Mouse (Mus musculus) v-Abl transformed pro-B cells (cell line): ENCODE measurements around the gene Pef1.

Source experiments
- in situ Hi-C, 2 experiments: fragments of 400-800 bp; cut with MboI; formaldehyde crosslinking; loops; one replicate each; pipeline ENCODE4 v1.15.1; 2025; ENCODE audit not compliant: unreplicated experiment in 2 of 2

The Pef1 gene

DNA sequence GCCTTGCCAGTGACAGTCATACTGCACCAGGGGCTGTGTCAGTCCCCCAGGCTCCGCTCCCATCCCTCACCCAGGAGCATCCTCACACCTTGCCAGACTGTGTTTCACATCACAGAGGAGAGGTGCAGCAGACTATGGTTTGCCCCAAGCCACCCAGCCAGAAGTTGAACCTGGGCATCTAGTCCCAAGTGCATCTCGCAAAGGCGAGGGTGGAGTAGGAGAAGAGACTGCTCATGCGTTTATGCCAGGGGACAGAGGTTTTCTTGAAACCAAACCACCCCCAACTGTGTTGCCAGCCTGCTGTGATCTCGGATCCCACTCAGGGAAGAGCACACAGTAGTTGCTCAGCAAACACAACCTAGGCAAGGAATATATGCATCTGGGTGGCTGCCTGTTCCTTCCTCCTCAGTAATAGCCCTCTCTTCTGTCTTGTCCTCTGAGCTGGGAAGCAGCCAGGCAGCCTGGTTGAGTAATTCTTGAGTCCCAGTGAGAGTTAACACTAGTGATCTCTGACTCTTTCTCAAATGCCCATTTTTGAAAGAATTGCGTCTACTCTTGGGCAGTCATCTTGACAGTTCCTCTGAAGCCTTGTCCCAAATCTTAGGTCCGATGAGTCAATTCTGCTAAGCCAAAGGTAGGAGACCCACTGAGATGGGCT is 29.2 kb downstream of the Pef1 start:
- in situ Hi-C loops, result no loop called here

DNA sequence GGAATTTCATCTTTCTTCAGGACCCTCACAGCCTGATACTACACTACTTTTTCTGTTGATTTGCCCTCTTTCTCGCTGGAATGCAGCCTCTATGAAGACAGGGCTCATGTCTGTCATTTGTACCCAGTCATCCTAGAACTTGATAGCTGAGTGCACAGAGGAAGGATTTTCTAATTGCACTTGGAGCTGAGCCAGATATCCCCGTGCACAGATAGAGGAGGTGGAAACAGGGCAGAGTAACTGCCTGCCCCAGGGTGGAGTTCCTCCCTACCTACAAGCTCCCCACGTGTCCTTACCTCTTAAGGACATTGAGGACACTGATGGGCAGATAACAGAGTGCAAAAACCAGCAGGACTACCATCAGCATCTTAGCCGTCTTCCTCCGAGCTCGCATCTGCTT is 31.0 kb downstream of the Pef1 start:
- in situ Hi-C loops, result no loop called here

GRCm38 (mm10) chr4:130138441-130139213 is 36.3 kb downstream of the Pef1 start:
- in situ Hi-C loops, result no loop called here

DNA sequence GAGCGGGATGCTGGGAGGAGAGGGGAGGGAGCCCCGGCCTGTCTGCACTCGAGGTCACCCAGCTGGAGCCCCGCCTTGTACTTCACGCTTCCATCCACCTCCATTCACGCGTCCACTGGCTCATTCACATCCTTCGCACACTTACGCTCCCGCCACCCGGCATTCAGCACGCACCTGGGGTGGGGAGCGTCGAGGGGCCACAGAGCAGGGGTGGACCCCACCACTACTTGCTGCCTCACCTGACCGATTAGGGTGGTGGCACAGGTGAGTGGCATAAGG is 36.8 kb downstream of the Pef1 start, which contains the start of gene Hcrtr1:
TSS of gene Hcrtr1 (minus strand) at position 146 of the 279 bp plus-strand sequence.
- in situ Hi-C loops, result no loop called here

DNA sequence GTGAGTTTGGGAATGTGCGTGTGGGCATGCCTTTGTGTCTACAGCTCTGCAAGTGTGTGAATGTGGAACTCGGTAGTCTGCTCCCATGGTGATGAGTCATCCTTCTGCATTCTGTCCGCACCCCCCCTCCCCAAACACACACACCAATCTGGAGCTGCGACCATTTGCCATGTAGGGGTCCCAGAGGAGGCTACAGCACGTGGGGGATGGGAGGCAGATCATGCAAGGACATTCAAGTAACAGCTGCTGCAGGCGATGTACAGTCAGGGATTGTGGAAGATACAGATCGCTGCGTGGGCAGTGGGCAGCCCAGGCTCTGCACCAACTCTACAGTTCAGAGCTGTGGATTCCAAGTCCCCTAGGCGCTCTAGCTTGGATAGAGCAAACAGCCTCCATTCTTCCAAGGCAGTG is 38.6 kb downstream of the Pef1 start:
- in situ Hi-C loops, result loop anchor here in 1 of 2 experiments (5.0 kb wide), 1 partner anchor 46 kb away; no protein-coding TSS in a partner anchor

DNA sequence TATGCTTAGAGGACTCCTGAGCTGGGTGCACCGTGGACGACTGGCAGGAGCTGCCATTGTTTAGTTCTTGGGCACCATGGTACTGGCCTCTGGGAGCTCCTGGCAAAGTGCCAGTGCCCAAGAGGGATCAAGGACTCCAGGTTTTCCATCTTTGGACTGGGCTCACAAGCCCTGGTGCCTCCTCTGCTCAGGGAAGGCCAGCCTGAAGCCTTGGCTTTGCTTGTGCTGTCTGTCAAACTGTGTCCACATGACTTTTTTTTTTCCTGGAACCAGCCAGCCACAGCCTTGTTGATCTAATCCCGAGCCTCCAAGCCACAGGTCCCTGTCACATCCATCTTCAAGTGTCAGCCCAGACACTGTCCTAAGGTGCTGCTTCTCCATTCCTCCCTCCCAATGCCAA is 39.4 kb downstream of the Pef1 start:
- in situ Hi-C loops, result loop anchor here in 1 of 2 experiments (5.0 kb wide), 1 partner anchor 46 kb away; no protein-coding TSS in a partner anchor

DNA sequence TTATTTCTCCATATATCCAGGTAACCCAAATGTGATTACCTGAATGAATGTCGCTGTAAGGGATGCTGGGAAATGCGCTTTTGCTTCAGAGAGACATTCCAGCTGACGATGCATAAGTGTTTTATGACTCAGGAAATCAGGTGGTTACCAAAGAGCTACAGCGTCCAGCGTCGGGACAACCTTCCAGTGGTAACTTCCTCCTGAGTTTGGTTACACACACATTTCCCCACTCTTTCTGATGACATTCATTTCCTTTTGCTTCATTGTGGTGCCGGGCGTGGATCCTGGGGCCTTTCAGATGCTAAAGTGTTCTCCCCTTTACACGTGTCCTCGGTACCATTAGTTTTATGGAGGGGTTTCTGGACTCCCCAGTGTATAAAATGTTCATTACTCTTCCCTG is 46.0 kb downstream of the Pef1 start:
- in situ Hi-C loops, result no loop called here

DNA sequence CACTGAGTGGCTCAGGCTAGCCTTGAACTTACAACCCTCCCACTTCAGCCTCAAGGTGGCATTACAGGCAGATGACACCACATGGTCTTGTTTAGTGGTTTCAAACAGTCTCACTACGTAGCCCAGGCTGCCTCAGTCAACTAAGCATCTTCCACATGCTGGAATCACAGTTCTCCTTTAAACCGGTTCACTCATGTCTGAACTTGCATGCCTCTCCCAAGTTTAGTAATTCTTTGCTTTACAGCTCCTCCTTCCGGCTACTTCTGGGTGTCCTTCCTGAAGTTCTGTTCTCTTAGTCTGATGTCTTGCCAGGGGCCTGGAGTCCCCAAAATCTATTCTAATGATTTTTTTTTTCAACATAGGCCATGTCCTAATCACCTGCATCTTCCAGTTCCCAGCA is 51.9 kb downstream of the Pef1 start:
- in situ Hi-C loops, result no loop called here

DNA sequence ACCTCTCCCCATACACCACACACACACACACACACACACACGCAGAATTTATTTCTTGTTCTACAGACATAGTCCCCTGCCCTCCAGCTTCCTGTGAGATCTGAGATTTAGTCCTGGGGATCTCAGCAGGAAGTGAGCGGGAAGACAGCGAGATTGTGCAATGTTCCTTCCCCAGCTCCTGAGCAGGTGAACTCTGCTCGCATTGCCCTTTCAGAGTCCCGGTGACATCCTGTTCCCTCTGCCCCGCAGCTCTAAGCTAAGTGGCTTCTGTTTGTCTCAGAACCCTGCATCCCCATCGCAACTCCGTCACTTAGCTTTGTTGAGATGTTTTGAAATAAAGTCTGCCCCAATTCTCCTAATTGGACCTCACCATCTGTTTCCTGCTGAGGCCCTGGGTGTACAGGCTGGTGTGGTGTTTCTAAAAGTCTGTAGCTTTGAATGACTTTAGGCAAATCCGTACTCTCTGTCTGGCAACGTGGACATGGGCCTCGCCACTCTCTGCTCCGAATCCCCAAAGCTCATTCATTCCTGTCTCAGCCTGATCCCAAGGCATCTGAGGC is 54.5 kb downstream of the Pef1 start:
- in situ Hi-C loops, result no loop called here

DNA sequence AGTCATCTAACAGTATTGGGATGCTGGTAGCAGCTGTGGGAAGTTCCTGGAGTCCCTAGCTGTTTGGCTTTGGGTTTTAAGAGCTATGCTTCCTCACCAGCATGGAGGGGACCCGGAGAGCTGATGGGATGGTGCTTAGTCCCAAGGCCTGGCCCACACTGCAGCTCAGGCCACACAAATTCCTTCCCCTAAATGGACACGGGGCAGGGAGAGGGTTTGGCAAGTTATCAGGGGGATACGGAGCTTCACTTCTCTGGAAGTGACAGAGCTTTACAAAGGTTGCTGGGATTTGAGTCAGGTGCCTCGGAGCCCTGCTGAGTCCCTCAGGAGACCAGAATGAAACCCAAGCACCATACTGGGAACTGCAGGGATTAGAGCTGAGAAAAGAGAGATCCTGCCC is 59.0 kb downstream of the Pef1 start:
- in situ Hi-C loops, result no loop called here

DNA sequence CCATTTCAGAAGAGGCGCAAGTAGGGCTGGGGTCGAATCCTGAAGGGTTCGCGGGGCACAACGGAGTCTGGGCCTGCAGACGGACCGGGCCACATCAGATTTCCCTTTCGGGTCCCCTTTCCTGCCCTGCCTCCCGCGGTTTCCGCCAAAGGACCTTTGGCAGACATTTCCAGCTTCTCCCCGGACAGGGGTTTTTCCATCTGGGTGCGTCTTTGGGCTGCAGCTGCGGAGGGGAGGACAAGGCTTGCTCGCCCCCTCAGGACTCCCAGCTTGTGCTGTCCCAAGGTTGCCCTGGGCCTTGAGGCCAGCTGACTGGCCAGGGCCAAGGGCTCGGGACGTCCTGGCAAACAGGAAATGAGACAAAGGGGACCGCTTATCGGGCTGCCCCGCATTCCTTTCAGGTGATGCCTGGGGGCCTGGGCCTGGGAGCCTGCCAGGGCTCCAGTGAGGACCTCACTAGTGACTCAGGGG is 61.1 kb downstream of the Pef1 start:
- in situ Hi-C loops, result no loop called here

DNA sequence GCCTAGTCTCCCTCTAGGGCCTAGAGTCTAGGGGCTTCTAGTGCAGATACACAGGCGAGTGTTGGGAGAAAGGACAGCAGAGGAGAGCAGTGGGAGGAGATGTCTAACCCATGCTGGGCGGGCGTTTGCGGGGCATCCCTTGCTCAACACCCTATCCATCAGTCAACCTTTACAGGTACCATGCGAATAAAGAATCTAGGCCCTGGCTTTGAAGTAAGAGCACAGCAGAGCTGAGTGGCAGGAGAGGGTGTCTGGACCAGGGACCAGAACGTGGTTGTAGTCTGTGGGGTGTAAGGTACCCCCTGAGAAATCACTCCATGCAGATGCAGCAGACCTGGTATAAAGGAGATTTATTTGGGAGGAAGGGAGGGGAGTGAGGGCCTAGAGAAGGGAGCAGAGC is 61.8 kb downstream of the Pef1 start:
- in situ Hi-C loops, result no loop called here

DNA sequence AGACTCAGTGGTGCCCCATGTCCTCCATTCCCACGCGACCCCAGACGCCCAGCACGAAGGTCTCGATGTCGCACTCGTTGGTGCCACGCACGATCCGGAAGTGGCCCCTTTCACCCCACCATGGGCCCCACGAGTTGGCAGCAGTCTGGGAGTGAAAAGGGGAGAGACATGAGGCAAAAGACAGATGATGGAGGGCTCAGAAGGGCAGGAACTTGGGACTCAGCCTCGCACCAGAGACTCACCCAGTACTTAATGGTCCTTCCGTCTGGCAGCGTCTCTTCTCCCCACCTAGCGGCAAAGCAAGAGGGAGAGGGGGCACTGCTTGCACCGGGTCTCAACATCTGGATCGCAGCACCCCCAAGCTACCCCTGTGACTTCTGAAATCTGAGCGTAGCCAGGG is 63.7 kb downstream of the Pef1 start:
- in situ Hi-C loops, result no loop called here

DNA sequence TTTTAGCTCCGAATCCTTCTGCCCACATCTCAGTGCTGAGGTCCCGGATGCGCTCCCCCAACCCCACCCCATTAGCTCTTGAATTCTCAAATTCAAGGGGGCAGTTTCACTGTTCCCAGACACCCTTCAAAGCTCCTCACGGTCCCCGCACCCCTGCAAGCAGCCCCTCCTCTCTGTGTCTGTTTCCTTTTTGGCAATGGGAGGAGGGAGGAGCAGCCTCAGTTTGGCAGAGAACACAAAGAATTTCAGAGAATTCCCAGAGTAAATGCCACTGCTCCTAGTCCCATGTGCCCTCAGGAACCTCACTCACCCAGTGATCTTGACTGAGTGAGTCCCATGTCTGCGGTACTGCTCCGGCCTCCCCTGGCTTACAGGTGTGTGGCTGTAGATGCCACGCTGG is 64.2 kb downstream of the Pef1 start:
- in situ Hi-C loops, result no loop called here

- in situ Hi-C loops, result no loop called here
These were observed 65.0 kb downstream of the Pef1 start for GRCm38 (mm10) chr4:130167321-130167720.

DNA sequence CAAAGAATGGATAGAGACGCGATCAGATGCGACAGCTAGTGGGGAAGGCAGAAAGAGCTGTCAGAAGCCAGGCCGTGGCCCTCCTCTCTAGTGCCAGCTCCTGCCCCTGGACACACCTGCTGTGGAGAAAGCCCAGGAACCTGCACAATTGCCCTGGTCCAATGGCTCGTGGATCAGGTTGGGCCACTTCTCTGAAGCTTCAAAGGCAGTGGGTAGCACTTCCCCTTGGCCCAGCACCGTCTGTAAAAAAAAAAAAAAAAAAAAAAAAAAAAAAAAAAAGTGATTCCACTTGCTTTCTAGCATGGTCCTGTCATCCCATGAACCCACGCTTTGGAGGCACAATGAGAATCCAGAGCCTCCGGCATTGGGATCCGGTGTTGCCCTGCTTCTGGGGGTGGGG is 65.5 kb downstream of the Pef1 start:
- in situ Hi-C loops, result no loop called here

GRCm38 (mm10) chr4:130168280-130169183 is 66.2 kb downstream of the Pef1 start:
- in situ Hi-C loops, result no loop called here

GRCm38 (mm10) chr4:130169411-130169971 is 67.1 kb downstream of the Pef1 start:
- in situ Hi-C loops, result no loop called here

GRCm38 (mm10) chr4:130170362-130170761 is 68.0 kb downstream of the Pef1 start:
- in situ Hi-C loops, result no loop called here

GRCm38 (mm10) chr4:130171951-130172765 is 69.8 kb downstream of the Pef1 start:
- in situ Hi-C loops, result no loop called here
